Mouse (Mus musculus) erythroblast, embryonic 14.5 days (primary cell): ENCODE results near the gene Cltc.

Experiments used
- GATA1 ChIP-seq: IDR thresholded peaks from 2 replicates; pipeline ENCODE4 v1.6.1; 2012; ENCODE audit warnings: low read length, inconsistent platforms, mixed read lengths
- TAL1 ChIP-seq: IDR thresholded peaks from 3 replicates; pipeline ENCODE4 v1.6.1; 2012; ENCODE audit warnings: low read length, inconsistent platforms, mixed read lengths

- TF ChIP-seq GATA1 (no peak), TAL1 (no peak)
Measured at GRCm38 (mm10) chr11:86683395-86684125, 73.8 kb downstream of the Cltc start, which contains the start of the genes Vmp1 and Ptrh2.
